Mouse (Mus musculus) embryo, embryonic 9.5 days (tissue): ENCODE results near the gene Syt2.

Experiments
- DNase-seq: peaks from one replicate; pipeline ENCODE4 v3.0.0-alpha.2; 2017; ENCODE audit errors: extremely low spot score

The Syt2 gene

DNA sequence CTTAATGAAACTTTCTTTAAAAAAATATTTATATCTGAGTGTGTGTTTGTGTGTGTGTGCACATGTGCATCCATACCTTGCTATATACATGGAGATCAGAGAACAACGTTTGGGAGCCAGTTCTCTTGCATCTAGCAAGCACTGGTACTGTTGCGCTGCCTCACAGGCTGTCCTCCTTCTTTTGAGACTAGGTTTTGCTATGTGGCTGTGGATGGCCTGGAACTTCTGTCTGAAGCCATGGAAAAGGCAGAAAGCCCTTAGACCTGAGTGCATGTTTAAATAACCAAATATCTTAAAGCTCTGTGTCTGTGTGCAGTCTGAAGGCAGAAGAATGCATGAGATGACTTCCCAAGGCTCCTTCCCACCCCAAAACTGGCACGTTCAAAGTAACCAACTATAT, 126.3 kb downstream of the Syt2 start:
- no peak for DNase-seq

DNA sequence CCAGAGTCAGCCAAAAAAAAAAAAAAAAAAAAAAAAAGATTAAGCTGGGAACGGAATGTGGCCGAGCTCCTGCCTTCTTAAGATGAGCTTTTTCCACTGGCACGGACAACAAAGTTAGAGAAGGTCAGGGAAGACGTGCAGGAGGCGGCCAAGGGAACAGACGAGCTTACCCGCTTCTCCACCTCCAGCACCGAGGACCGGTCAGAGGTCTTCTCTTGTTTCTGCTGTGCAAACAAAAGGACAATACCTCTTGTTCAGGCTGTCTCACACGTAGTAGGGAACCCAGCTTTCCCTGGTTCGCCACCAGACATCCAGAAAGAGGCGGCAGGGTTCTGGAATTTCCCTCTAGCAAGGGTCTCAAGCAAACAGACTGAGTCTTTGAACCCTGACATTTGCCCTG, 126.8 kb downstream of the Syt2 start:
- DNase-seq: no peak

DNA sequence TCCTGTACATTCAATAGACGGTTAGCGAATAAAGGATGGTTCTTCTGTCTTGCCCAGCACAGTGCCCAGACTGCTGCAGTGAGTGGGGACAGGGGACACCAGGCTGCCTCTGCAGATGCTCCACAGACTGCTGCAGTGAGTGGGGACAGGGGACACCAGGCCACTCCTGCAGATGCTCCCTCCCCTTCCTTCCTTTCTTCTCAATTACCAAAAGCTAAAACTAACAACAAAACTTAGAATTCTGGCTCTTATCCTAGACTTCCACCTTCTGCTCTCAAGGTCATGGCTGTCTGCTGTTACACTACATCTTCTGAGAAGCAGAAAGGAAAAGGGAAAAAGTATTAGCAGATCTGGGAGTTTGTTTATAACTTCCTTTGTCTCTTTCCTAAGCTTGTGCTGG, 127.8 kb downstream of the Syt2 start:
- no peak for DNase-seq

DNA sequence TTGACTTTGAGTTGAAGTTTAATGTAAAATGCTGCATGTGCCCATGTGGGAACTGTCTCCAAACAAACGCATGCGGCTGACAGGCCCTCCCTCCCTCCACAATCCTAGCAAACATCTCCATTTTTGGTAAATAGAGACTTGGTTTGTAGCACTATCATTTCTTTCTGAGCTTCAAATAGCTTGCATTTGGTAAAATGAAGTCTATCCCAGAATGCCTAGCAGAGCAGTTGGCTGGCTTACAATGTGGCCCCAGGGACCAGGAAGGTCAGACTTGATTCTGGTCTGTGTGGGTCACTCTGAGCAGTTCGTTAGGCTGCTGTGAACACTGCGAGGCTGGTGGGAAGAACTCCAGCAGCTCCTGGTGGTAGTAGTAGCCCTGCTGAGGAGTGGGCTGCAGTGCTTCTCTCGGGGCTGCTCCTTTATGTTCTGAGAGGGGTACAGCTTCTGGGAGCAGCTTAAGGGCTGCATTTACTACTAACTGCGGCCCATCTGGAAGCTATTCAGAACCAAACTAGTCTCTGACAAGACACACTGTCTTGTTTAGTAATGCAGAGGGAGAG, 128.3 kb downstream of the Syt2 start:
- DNase-seq: no peak

DNA sequence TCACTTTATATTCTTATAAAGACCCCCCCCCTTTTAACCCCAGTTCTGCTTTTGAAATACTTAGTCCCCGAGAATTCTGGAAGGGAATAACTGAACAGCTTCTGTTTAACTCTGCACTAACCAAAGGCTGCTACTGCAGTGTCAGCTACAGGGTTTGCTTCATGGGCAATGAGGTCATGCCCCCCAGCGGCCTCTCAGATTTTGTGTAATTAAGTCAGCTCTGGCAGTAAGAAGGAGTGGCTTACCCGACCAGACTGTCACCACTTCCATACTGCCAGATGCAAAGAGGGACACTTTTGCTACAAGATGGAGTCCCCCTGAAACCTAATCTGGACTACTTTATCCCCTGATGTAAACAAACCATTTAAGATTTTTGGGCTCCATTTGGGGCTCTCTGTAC, 129.2 kb downstream of the Syt2 start:
- DNase-seq: no peak

DNA sequence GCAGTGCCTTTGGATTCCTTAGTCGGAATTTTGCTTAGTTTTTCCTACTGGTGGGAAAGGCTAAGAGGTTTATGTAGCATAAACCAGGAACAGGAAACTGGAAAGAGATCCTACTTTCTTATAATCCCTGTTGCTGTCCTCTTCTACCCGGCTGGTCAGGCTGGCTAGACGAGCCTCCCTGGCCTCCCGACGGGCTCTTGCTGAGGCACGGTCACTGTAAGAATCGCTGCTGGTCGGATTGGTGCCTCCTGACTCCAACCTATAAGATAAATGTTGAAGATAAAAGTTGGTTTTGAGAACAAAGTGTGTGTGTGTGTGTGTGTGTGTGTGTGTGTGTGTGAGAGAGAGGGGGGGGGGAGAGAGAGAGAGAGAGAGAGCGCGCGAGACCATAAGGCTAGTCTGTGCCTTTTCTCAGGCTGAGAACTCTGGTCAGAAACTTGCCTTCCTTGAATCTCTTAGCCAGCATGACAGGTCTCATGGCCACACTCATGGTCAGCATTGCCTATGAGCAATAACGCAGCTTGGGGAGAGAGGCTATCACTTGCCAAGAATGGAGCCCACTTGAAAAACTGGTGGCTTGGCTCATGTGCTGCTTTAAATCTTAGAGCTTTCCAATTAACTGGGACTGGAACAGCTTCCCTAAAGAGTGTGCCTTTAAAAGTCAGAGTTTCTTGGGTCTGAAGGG, 130.9 kb downstream of the Syt2 start:
- DNase-seq: no peak

DNA sequence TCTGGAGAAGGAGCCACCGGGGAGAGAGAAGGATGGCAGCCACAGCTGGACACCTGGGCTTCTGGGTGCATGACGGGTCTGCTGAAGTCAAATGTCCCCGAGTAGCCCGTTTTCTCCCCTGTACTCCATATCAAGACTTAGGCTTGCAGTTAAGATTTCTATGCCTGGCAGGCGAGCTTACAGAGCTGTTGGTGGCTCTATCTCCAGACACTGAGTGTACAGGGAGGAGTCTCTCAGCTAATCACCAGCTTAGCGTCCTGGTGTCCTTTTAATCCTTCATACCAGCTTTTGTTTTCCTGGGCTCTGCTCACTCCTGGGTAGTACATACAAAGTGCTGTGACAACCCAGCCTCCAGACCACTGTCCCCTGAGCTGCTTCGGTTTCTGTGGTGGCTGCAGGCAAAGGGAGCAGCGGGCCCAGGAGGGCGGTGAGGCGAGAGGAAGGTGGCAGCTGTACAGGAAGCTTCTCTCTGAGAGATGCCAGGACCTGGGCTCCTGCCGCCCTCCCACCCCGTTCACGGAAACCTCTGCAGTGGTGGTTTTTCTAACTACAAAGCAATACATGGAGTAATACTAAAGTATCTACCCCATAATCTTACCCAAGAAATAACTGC, 131.6 kb downstream of the Syt2 start:
- DNase-seq: no peak

DNA sequence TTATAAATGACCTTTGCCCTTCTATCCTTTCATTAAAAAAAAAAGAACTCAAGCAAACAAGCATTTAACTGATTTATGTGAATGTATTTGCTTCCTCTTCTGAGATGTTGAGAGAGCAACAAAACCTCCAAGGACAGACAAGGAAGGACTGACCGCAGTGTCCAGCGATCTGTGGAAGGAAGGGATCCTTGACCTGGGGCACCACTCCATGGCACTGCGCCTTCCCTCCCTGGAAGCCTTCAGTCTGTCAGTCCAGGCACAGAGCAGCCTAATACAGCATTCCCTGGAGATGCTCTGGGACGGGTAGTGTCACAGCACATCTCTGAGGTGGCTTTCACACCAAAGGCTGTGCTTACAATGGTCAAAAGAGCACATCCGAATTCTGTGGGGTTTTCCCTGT, 136.3 kb downstream of the Syt2 start:
- no peak for DNase-seq

DNA sequence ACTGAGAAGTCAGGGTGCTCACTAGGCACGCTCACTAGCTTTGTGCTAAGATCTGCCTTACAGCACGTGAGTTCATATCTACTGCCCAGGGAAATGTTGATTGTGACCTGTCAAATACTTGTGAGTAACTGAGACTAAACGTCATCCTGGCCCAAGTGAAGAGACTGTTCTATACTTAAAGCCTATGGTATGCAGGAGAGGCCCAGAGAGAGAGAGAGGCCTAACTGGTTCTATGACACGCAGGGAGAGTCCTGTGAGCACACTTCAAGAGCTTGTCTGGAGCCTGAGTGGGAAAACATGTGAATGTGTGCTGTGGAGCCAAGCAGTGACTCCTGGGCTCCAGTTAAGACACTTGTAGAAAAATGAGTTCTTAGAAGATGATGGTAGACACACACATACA, 137.5 kb downstream of the Syt2 start:
- no peak for DNase-seq

DNA sequence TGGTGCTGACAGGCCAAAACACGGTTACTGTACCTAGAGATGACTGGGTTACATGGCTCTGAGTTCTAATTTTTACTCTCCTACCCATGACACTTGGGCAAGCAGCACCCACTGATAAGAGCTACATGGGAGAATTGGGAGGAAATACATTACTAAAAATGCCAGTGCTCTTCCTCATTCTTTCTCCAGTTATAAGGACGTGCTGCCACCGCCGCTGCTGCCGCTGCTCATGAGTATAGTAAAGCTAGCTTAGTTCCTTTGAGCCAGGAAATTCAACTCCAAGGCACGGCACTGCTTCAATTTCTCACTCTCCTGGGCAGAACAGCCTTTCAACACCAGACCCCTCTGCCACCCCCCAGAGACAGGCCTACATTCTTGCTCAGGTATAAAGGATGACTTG, 138.0 kb downstream of the Syt2 start:
- DNase-seq: no peak

DNA sequence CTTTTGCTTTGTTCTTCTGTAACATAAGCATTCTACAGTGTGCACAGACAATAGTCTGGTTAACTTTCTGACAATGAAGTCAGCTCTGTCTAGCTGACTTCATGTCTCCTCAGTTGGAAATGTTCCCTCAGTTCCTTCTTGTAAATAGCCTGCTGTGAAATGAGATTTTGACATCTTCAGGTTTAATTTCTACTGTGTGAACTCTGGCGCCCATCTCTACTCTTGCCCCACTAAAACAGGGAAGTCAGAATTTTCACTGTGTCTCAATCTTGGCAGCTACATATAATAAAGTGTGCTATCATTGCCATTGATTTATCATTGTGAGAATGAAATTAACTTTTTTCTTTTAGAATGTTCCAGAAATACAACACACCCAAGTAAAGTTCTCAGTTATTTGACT, 138.4 kb downstream of the Syt2 start:
- no peak for DNase-seq

DNA sequence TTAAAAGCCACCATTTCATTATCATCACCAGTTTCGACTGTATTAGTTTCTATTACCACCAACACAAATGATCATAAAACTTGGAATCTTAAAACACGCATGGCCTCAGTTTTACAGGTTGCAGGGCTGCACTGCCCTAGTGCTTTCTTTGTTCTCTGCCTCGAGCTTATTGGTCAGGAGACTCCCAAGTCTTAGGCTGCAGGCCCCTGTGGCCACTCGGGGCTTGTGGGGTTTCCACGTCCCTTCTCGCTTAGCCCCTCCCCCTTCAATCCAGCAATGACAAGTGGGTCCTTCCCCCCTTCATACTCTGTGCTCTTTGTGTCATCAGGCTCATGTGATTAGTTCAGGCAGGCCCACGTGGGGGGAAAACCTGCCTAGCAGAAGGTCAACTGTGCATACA, 141.6 kb downstream of the Syt2 start:
- no peak for DNase-seq

DNA sequence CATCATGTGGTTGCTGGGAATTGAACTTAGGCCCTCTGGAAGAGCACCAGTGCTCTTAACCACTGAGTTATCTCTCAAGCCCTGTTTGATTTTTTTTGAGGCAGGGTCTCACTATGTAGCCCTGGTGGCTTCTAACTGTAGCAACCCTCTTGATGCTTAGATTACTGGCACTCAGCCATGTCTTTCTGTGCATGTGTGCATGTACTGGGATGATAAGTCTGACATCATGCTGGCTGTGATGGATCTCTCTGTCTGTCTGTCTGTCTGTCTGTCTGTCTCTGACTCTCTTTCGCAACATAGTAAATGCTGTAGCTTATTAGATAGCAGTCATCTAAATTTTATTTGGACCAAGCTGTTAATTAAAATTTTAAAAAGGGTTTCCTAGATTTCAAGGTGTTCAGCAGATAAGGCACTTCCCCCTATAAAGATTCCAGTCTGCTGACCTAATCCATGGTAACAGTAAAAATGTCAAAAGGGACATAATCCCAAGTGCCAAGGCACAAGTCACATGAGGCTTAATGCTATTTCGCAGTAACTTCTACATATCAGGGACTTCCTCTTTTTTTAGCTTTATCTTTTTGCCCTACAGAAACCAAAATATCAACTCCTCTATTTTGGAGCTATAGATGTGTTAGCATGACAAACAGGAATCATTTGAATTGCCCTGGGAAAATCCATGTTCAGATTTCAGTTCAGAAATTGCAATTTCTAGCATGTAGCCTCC, 144.4 kb downstream of the Syt2 start:
- DNase-seq: no peak

DNA sequence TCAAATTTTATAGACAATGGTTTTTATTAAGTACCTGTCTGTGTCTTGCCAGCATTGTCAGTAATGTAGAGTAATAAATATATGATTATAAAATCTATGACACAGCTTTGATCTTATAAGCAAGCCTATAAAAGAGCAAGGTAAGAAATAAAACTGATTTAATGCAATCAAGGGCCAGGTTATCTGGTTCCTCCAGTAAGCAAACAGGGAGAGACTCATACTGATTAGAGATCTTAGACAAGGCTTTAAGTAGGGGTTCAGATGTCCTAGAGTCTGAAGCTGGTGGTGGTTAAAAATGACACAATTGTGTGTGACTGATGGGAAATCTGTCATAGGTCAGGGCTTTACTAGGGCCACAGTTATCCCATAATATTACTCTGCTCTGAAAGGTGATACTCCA, 145.0 kb downstream of the Syt2 start:
- DNase-seq: no peak

DNA sequence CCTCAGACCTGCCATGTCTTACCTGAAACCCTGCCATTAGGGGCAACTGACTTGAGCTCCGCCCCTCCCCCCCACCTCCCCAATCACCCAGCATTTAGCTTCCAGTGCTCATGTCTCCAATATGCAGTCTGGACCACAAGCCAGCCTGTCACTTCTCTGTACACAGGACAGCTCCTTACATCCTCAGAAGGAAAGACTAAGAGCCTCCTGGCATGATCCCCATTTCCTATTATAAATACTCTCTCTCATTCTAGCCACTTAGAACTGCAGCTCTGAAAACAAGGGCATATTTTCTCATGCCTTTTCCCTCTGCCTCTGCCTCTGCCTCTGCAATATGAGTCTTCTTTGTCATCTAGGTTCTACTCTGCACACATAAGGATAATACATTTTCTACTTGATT, 149.6 kb downstream of the Syt2 start:
- no peak for DNase-seq

DNA sequence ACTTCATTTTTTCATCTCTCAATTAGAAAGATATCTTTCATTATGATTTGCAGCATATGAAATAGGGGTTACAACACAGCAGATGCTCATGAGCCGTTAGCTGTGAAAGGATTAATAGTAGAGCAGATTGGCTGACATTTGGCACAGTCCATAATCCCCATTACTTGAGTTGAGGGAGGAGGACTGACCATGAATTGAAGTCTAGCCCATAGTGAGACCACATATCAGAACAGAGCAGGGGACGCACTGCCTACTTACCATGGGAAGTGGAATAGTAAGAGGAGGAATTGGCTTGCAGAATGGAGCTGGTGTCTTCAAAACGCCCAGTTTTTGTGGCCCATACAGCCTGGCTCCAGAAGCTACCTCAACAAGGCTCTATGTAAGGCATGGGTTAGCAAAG, 150.1 kb downstream of the Syt2 start:
- DNase-seq: no peak

DNA sequence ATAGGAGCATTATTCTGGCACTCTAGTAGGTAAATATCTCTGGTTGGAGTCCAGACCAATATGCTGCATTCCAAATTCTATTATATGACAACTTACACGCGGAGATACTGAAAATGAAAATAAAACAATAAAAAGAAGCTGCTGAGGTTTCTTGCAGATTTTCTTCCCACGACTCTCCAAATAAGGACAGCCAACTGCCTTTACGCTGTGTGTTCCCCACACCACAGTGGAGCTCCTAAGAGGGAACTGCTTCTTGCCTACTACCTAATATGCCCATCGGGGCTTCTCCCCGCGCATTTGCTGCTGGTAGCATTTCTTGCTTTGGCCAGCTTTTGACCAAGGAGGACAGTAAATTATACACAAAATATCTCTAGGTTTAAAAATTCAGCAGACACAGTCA, 155.3 kb downstream of the Syt2 start:
- no peak for DNase-seq

DNA sequence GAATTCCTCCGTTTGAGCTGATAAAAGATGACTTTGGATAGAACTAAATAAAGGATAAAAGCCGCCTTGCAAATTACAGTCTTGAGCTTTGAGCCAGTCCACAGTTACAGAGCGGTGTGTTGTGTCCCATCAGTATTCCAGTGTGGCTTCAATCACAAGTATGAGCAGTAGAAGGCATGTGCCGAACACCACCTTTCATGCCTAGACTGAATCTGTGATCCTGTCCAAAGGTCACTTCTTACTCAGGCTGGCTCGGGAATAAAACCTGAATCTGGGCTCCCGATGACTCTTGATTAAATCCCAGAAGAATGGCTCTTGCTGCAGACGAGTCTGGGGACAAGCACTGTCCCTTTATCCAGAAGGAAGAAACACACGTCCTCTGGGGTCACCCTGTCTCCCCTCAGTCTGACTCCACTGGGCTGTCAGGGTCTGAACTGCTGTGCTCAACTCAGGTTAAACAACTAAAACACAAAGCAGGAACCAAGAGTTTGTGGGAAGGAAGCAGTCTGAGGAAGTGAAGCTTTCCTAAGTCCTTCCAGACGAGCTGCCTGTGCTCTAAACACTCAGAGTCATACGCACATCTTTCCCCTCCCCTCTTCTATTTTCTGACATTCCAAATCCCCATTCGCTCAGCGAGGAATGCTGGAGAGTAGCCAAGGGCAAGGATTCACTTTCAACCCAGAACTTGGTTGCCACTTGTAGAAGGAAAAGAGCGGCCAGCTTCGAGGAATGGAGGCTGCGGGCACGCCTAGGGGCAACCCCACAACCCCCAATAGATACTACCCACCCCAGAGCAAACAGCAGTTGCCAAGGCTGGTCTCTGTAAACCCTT, 157.0 kb downstream of the Syt2 start:
- no peak for DNase-seq

DNA sequence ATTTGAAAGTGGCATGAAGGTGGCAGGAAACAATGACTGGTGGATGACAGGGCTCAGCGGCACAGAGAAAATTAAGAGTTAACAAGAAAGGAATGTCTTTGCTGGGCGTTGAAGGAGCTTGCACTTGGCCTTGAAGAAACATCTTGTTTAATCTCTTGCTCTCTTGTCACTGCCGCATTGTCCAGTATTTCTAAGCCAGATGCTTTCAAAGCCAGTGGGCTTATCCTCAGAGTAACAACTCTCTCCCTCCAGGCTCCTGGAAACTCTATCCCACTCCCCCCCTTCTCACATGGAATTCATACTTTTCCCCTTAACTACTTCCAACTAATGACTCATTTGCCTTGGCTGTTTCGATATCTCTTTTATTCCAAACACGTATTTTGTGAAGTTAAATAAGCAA, 157.9 kb downstream of the Syt2 start:
- no peak for DNase-seq

DNA sequence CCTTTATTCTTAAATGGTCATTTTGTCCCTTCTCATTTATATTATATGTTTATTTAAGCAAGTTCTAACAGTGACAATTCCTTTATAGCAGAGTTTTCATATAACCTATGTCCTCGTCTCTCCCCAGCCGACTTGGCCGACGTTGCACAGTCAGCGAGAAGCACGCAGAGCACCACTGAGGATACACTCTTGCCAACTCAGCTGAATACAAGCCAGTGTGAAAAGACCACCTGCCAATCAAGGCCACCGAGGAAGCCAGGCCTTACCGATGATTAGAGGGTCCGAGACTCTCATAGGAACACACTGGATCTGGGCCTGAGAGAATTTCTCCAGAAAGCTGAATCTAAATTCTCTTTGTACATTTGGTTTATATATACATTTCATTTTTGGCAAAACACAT, 159.0 kb downstream of the Syt2 start:
- no peak for DNase-seq
